Mouse (Mus musculus) lung, postnatal 0 days (tissue): Measurements from ENCODE around the gene P4ha3. TPM values are rescaled to one million over a fixed set of nuclear protein-coding genes. Genes with fewer than 3 reads are reported as not detected.

Source experiments
- ATAC-seq: fragments of 200-750 bp; cut with Nextera tagmentation; 2 replicates; pipeline ENCODE4 v1.8.0; 2017; ENCODE audit warnings: moderate library complexity
- DNase-seq: peaks from one replicate; pipeline ENCODE4 v3.0.0-alpha.2; 2016; ENCODE audit warnings: low spot score
- H3K27ac ChIP-seq: fragments of 300-500 bp; sonication (generic); 2 replicates; pipeline ENCODE4 v1.5.1; 2014; ENCODE audit warnings: antibody characterized with exemption, mild to moderate bottlenecking, low read length, mixed read lengths
- H3K27me3 ChIP-seq: fragments of 300-500 bp; sonication (generic); replicated peaks from 2 replicates; pipeline ENCODE4 v1.6.1; 2014; ENCODE audit warnings: low read length, mixed read lengths; ENCODE audit not compliant: insufficient read depth
- H3K36me3 ChIP-seq: fragments of 300-500 bp; sonication (generic); 2 replicates; pipeline ENCODE4 v1.6.1; 2014; ENCODE audit warnings: low read length, mixed read lengths; ENCODE audit not compliant: insufficient read depth
- H3K4me1 ChIP-seq: fragments of 300-500 bp; sonication (generic); 2 replicates; pipeline ENCODE4 v1.6.1; 2014; ENCODE audit warnings: antibody characterized with exemption, low read depth, low read length, mixed read lengths; ENCODE audit not compliant: insufficient read depth
- H3K4me2 ChIP-seq: fragments of 300-500 bp; sonication (generic); replicated peaks from 2 replicates; pipeline ENCODE4 v1.6.1; 2014; ENCODE audit warnings: low read depth, mild to moderate bottlenecking, low read length, moderate library complexity, mixed read lengths
- H3K4me3 ChIP-seq: fragments of 300-500 bp; sonication (generic); 2 replicates; pipeline ENCODE4 v1.5.1; 2014; ENCODE audit warnings: low read depth, low read length
- H3K9ac ChIP-seq: fragments of 300-500 bp; sonication (generic); replicated peaks from 2 replicates; pipeline ENCODE4 v1.6.1; 2014; ENCODE audit warnings: low read depth, mild to moderate bottlenecking
- H3K9me3 ChIP-seq: fragments of 300-500 bp; sonication (generic); 2 replicates; pipeline ENCODE4 v1.6.1; 2016; ENCODE audit warnings: low read length, mixed read lengths
- CTCF ChIP-seq: IDR thresholded peaks from 2 replicates; pipeline ENCODE4 v1.5.1; 2016; ENCODE audit warnings: antibody characterized with exemption, mild to moderate bottlenecking
- EP300 ChIP-seq: IDR thresholded peaks from 2 replicates; pipeline ENCODE4 v1.6.1; 2016; ENCODE audit warnings: antibody characterized with exemption, mild to moderate bottlenecking, control low read depth
- WGBS: fragments of 180-500 bp; shearing (Covaris S2); extraction: QIAGEN DNeasy Blood & Tissue Kit; methylation state at CpG from one replicate; pipeline ENCODE4 v1.1.7; 2014; 5-methylcytosine and 5-hydroxymethylcytosine counted together
- polyA plus RNA-seq: library from polyadenylated mRNA; unstranded; fragments of >200 nt; fragmentation: Nextera tagmentation; extraction: Ambion mirVana; gene quantifications from 2 replicates; pipeline ENCODE4 v1.2.1, GENCODE M21; 2015

Gene P4ha3
- polyA plus RNA-seq, 1 experiment from 2014 or later = 1.8 TPM

GRCm38 (mm10) chr7:100298861-100299510, 13.7 kb downstream of the P4ha3 start:
- TF ChIP-seq EP300 = no peak
- TF ChIP-seq CTCF = no peak
- WGBS = 54% methylated on average over 14 of the region's 14 CpGs
- Histone ChIP-seq H3K4me1 (no peaks in the 10 kb centered on the region; the same call in 1 of the 2 replicates), H3K27ac (no peak overlapping the region), H3K4me2 (no peak overlapping the region), H3K4me3 (no peak overlapping the region), H3K27me3 (no peaks in the 10 kb centered on the region), H3K36me3 (no peaks in the 10 kb centered on the region), H3K9me3 (no peaks in the 10 kb centered on the region), H3K9ac (no peak overlapping the region)
- ATAC-seq (0 out of 2 replicates have a peak, but pooled peaks have one; percentile 16), DNase-seq (no peak)

GRCm38 (mm10) chr7:100301390-100301789, 16.1 kb downstream of the P4ha3 start:
- TF ChIP-seq CTCF = no peak
- no peak for TF ChIP-seq EP300
- no peaks in the 10 kb centered on the region for H3K27me3 ChIP-seq
- DNase-seq (peak; percentile 23), ATAC-seq (peak; percentile 52)
- H3K27ac ChIP-seq = no peak overlapping the region
- WGBS = 55% methylated on average over 3 of the region's 3 CpGs
- H3K9me3 ChIP-seq = no peaks in the 10 kb centered on the region
- no peaks in the 10 kb centered on the region; the same call in 1 of the 2 replicates for H3K4me1 ChIP-seq
- no peak overlapping the region for H3K9ac ChIP-seq
- H3K36me3 ChIP-seq = no peaks in the 10 kb centered on the region
- no peak overlapping the region for H3K4me3 ChIP-seq
- H3K4me2 ChIP-seq = no peak overlapping the region

GRCm38 (mm10) chr7:100302316-100302715, 17.0 kb downstream of the P4ha3 start:
- no peaks in the 10 kb centered on the region; the same call in 1 of the 2 replicates for H3K4me1 ChIP-seq
- DNase-seq (peak; percentile 86), ATAC-seq (peak; percentile 93)
- H3K36me3 ChIP-seq = no peaks in the 10 kb centered on the region
- peak; percentile 49; the same call in 1 of the 2 replicates for TF ChIP-seq EP300
- TF ChIP-seq CTCF = no peak
- no peaks in the 10 kb centered on the region for H3K9me3 ChIP-seq
- H3K27me3 ChIP-seq = no peaks in the 10 kb centered on the region
- H3K27ac ChIP-seq = 0 out of 2 replicates have a peak overlapping the region, but pooled peaks have one; percentile 0
- 25% methylated on average over 4 of the region's 4 CpGs for WGBS
- H3K4me3 ChIP-seq = no peak overlapping the region
- no peak overlapping the region for H3K4me2 ChIP-seq
- H3K9ac ChIP-seq = no peak overlapping the region

GRCm38 (mm10) chr7:100305894-100306293, 20.6 kb downstream of the P4ha3 start:
- no peak for DNase-seq
- 89% methylated on average over 9 of the region's 9 CpGs for WGBS
- no peaks in the 10 kb centered on the region for H3K36me3 ChIP-seq
- no peak overlapping the region for H3K4me3 ChIP-seq
- H3K4me2 ChIP-seq = no peak overlapping the region
- H3K27me3 ChIP-seq = no peaks in the 10 kb centered on the region
- no peak overlapping the region for H3K27ac ChIP-seq
- TF ChIP-seq EP300 (no peak), CTCF (no peak)
- ATAC-seq = no peak
- no peaks in the 10 kb centered on the region; the same call in 1 of the 2 replicates for H3K4me1 ChIP-seq
- H3K9ac ChIP-seq = no peak overlapping the region
- H3K9me3 ChIP-seq = no peaks in the 10 kb centered on the region

- no peak overlapping the region for H3K27ac ChIP-seq
- no peak overlapping the region for H3K9ac ChIP-seq
- ATAC-seq (no peak), DNase-seq (no peak)
- H3K27me3 ChIP-seq = no peaks in the 10 kb centered on the region
- H3K4me3 ChIP-seq = no peak overlapping the region
- H3K9me3 ChIP-seq = no peaks in the 10 kb centered on the region
- TF ChIP-seq EP300 (no peak), CTCF (no peak)
- H3K4me1 ChIP-seq = no peaks in the 10 kb centered on the region
- WGBS = 80% methylated on average over 6 of the region's 6 CpGs
- no peak overlapping the region for H3K4me2 ChIP-seq
- H3K36me3 ChIP-seq = no peaks in the 10 kb centered on the region
Observed at GRCm38 (mm10) chr7:100307872-100308653, 22.7 kb downstream of the P4ha3 start.

GRCm38 (mm10) chr7:100309216-100309615, 23.9 kb downstream of the P4ha3 start:
- H3K4me3 ChIP-seq = no peak overlapping the region
- no peaks in the 10 kb centered on the region for H3K9me3 ChIP-seq
- WGBS = 32% methylated on average over 1 of the region's 1 CpGs
- H3K4me2 ChIP-seq = no peak overlapping the region
- peak; percentile 39 for DNase-seq
- H3K9ac ChIP-seq = no peak overlapping the region
- no peaks in the 10 kb centered on the region for H3K36me3 ChIP-seq
- peak; percentile 17; the same call in 1 of the 2 replicates for ATAC-seq
- no peaks in the 10 kb centered on the region for H3K27me3 ChIP-seq
- no peak for TF ChIP-seq CTCF
- no peak for TF ChIP-seq EP300
- H3K27ac ChIP-seq = no peak overlapping the region
- H3K4me1 ChIP-seq = no peaks in the 10 kb centered on the region
